Mouse (Mus musculus) liver, embryonic 14.5 days (tissue): ENCODE measurements around the gene Gtpbp1. TPM values are rescaled to one million over a fixed set of nuclear protein-coding genes. Genes with fewer than 3 reads are reported as not detected.

Experiments used
- ATAC-seq: fragments of 200-750 bp; cut with Nextera tagmentation; 2 replicates; pipeline ENCODE4 v1.8.0; 2017; ENCODE audit warnings: moderate number of reproducible peaks, mild to moderate bottlenecking, moderate library complexity; ENCODE audit not compliant: insufficient read depth
- DNase-seq, 3 experiments: peaks; one replicate each; pipeline ENCODE4 v3.0.0-alpha.2; 2012 to 2013; ENCODE audit warnings: low read depth in 3 of 3, low spot score in 3 of 3
- H3K27ac ChIP-seq: fragments of 300-500 bp; sonication (generic); 2 replicates; pipeline ENCODE4 v1.5.1; 2014; ENCODE audit warnings: moderate library complexity, mild to moderate bottlenecking, control low read depth, inconsistent platforms
- H3K27me3 ChIP-seq: fragments of 300-500 bp; sonication (generic); 2 replicates; pipeline ENCODE4 v1.6.1; 2014; ENCODE audit warnings: mild to moderate bottlenecking, low read length, moderate library complexity; ENCODE audit not compliant: control insufficient read depth, insufficient read depth
- H3K36me3 ChIP-seq: fragments of 300-500 bp; sonication (generic); replicated peaks from 2 replicates; pipeline ENCODE4 v1.6.1; 2014; ENCODE audit warnings: low read depth; ENCODE audit not compliant: control insufficient read depth, insufficient read depth
- H3K4me1 ChIP-seq, 2 experiments: fragments of 200-500 bp in 1 of 2; fragments of 300-500 bp in 1 of 2; sonication (generic) in 1 of 2; replicated peaks; 2 replicates each; pipeline ENCODE4 v1.6.1; 2012 to 2014; ENCODE audit warnings: antibody characterized with exemption in 1 of 2, inconsistent platforms in 1 of 2, low read length in 1 of 2; ENCODE audit not compliant: control insufficient read depth in 2 of 2, insufficient read depth in 2 of 2
- H3K4me2 ChIP-seq: fragments of 300-500 bp; sonication (generic); 2 replicates; pipeline ENCODE4 v1.6.1; 2014; ENCODE audit warnings: low read depth, mild to moderate bottlenecking, control low read depth, moderate library complexity
- H3K4me3 ChIP-seq, 2 experiments: fragments of 200-500 bp in 1 of 2; fragments of 300-500 bp in 1 of 2; sonication (generic) in 1 of 2; 2 replicates each; pipeline ENCODE4 v1.5.1; 2012 to 2014; ENCODE audit warnings: low read depth in 2 of 2, low read length in 2 of 2, mild to moderate bottlenecking in 2 of 2, control low read depth in 1 of 2, inconsistent platforms in 1 of 2, moderate library complexity in 1 of 2; ENCODE audit not compliant: insufficient read depth in 1 of 2
- H3K9ac ChIP-seq: fragments of 300-500 bp; sonication (generic); replicated peaks from 2 replicates; pipeline ENCODE4 v1.6.1; 2014; ENCODE audit warnings: mild to moderate bottlenecking, control low read depth, moderate library complexity
- H3K9me3 ChIP-seq: fragments of 300-500 bp; sonication (generic); 2 replicates; pipeline ENCODE4 v1.6.1; 2016; ENCODE audit warnings: low read length, mixed read lengths; ENCODE audit not compliant: control insufficient read depth
- CTCF ChIP-seq: IDR thresholded peaks from 2 replicates; pipeline ENCODE4 v1.5.1; 2016; ENCODE audit warnings: antibody characterized with exemption, low read depth, control low read depth
- EP300 ChIP-seq: IDR thresholded peaks from 2 replicates; pipeline ENCODE4 v1.6.1; 2016; ENCODE audit warnings: antibody characterized with exemption, low read depth
- WGBS: fragments of 180-500 bp; shearing (Covaris S2); extraction: QIAGEN DNeasy Blood & Tissue Kit; methylation state at CpG from one replicate; pipeline ENCODE4 v1.1.7; 2014; ENCODE audit not compliant: insufficient replicate concordance; 5-methylcytosine and 5-hydroxymethylcytosine counted together
- polyA plus RNA-seq, 2 experiments: library from polyadenylated mRNA; depleted of rRNA in 1 of 2; stranded (reverse) in 1 of 2; unstranded in 1 of 2; fragments of >200 nt; fragmentation: Nextera tagmentation in 1 of 2; extraction: Ambion mirVana in 1 of 2; gene quantifications; 2 replicates each; pipeline versions ENCODE4 v1.2.1 to v1.2.3; 2012 to 2014

The Gtpbp1 gene
- polyA plus RNA-seq, 2 experiments = 22.6 to 23.5 TPM

DNA sequence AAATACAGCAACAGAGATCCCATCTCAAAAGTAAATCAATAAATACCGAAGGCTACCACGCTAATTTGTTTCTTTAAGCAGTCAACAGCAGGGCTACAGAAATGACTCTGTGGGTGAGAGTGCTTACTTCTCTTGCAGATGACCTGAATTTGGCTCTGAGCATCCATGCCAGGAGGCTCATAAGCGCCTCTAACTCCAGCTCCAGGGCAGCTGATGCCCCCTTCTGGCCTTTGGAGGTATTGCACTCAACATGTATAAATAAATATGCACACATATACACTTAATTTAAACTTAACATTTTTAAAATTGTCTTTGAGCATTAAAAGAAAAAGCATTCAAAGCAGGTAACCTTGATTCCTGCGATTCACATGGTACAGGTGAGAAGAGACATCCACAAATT lies 39.2 kb upstream of the Gtpbp1 start:
- no peak for ATAC-seq
- 63% methylated on average over 4 of the region's 4 CpGs for WGBS

GRCm38 (mm10) chr15:79656451-79656850 lies 34.2 kb upstream of the Gtpbp1 start:
- H3K27me3 ChIP-seq = no peaks in the 10 kb centered on the region
- TF ChIP-seq CTCF (no peak), EP300 (no peak)

More for the DNA sequence above, 39.2 kb upstream of the Gtpbp1 start:
- DNase-seq = peak in 1 of 3 experiments; percentile 19
- TF ChIP-seq CTCF = peak; percentile 80
- no peak for TF ChIP-seq EP300
- Histone ChIP-seq H3K36me3 (no peaks in the 10 kb centered on the region), H3K27me3 (no peaks in the 10 kb centered on the region), H3K4me1 (no peaks in the 10 kb centered on the region), H3K9ac (no peak overlapping the region), H3K4me2 (no peak overlapping the region), H3K27ac (no peak overlapping the region), H3K9me3 (no peaks in the 10 kb centered on the region), H3K4me3 (no peak overlapping the region)

DNA sequence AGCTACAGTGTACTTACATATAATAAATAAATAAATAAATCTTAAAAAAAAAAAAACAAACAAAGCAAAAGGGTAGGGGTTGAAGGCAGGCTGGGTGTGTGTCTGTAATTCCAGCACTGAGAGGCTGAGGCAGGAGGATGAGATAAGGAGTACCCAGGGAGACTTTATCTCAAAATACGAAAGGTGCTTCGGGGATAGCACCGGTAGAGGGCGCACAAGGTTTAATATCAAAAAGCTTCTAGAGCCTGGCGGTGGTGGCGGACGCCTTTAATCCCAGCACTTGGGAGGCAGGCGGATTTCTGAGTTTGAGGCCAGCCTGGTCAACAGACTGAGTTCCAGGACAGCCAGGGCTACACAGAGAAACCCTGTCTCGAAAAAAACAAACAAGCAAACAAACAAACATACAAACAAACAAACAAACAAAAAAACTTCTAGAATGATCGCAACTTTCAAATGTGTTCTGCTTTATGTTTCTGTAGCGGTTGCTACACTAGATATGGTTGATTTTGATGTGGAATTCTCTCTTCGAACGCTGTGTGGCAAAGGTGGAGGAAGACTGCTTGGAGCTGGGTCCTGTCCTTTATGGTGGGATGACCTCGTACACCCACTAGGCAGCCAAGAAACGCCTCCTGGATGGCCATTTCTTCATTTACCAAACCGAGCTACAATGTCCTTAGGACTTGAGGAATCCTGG lies 32.7 kb upstream of the Gtpbp1 start:
- ATAC-seq = peak; percentile 45
- no peaks in the 10 kb centered on the region for H3K9me3 ChIP-seq

More at GRCm38 (mm10) chr15:79656451-79656850, 34.2 kb upstream of the Gtpbp1 start:
- no peak overlapping the region for H3K9ac ChIP-seq
- no peak for DNase-seq
- H3K27ac ChIP-seq = no peak overlapping the region
- H3K4me3 ChIP-seq = no peak overlapping the region
- no peak overlapping the region for H3K4me2 ChIP-seq
- H3K9me3 ChIP-seq = no peaks in the 10 kb centered on the region
- ATAC-seq = no peak
- H3K4me1 ChIP-seq = peaks cover 3 to 11% of the 10 kb centered on the region in 2 experiments; a peak in 3 of 4 replicates
- 83% methylated on average over 14 of the region's 14 CpGs for WGBS
- no peaks in the 10 kb centered on the region for H3K36me3 ChIP-seq

GRCm38 (mm10) chr15:79658531-79659375 lies 31.9 kb upstream of the Gtpbp1 start, which contains the start of the genes Fam227a and Cby1:
Gene Fam227a, minus strand, starts transcription at chr15:79658956.
Gene Cby1, plus strand, starts transcription at chr15:79659199.
- H3K27ac ChIP-seq = peak within 1 kb of the TSS; percentile 84
- no peaks in the 10 kb centered on the region for H3K27me3 ChIP-seq
- H3K4me1 ChIP-seq = peaks cover 3 to 11% of the 10 kb centered on the region in 2 experiments; a peak in 3 of 4 replicates
- H3K9ac ChIP-seq = peak within 1 kb of the TSS; percentile 73
- no peaks in the 10 kb centered on the region for H3K9me3 ChIP-seq
- WGBS = under 1% methylated on average over 55 of the region's 55 CpGs
- H3K4me3 ChIP-seq = peak within 1 kb of the TSS; percentile 75 to 90
- no peaks in the 10 kb centered on the region for H3K36me3 ChIP-seq
- H3K4me2 ChIP-seq = peak within 1 kb of the TSS; percentile 85
- ATAC-seq (peak; percentile 88), DNase-seq (peak; percentile 80 to 86 (median 85))
- TF ChIP-seq CTCF = no peak

More for the DNA sequence above, 32.7 kb upstream of the Gtpbp1 start:
- H3K27me3 ChIP-seq = no peaks in the 10 kb centered on the region
- TF ChIP-seq EP300 (no peak), CTCF (peak; percentile 87)
- H3K9ac ChIP-seq = peak overlapping the region; percentile 73
- peak overlapping the region; percentile 85 for H3K4me2 ChIP-seq
- H3K27ac ChIP-seq = peak overlapping the region; percentile 84
- H3K36me3 ChIP-seq = no peaks in the 10 kb centered on the region
- H3K4me3 ChIP-seq = peak overlapping the region; percentile 75 to 90
- H3K4me1 ChIP-seq = peaks cover 3 to 11% of the 10 kb centered on the region in 2 experiments; a peak in 3 of 4 replicates
- WGBS = 2% methylated on average over 16 of the region's 16 CpGs
- DNase-seq = peak; percentile 89 to 91 (median 89)

DNA sequence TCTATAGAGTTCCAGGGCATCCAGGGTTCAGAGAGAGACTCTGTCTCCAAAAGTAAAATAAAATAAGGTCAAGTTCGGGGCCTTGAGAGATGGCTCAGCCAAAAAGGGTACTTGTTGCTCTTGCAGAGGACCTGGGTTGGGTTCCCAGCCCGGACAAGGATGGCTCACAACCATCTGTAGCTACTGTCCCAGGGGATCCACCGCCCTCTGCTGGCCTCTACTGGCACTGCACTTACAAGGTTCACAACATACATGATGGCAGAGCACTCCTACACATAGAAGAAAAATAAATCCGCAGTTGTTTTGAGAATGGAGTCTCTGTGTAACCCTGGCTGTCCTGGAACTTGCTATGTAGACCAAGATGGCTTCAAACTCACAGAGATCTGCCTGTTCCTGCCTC lies 28.8 kb upstream of the Gtpbp1 start:
- no peak for ATAC-seq

More for the DNA sequence above, 28.8 kb upstream of the Gtpbp1 start:
- TF ChIP-seq EP300 (no peak), CTCF (peak; percentile 85)
- Histone ChIP-seq H3K27ac (no peak overlapping the region), H3K9me3 (no peaks in the 10 kb centered on the region), H3K27me3 (no peaks in the 10 kb centered on the region), H3K4me3 (no peak overlapping the region), H3K4me2 (no peak overlapping the region), H3K4me1 (peaks cover 3 to 11% of the 10 kb centered on the region in 2 experiments; a peak in 3 of 4 replicates), H3K36me3 (no peaks in the 10 kb centered on the region), H3K9ac (no peak overlapping the region)
- peak in 1 of 3 experiments; percentile 36 for DNase-seq
- 65% methylated on average over 4 of the region's 4 CpGs for WGBS
